Mouse (Mus musculus) heart, postnatal 25 days (tissue): Measurements from ENCODE around the gene A530032D15Rik. TPM values are rescaled to one million over a fixed set of nuclear protein-coding genes. Genes with fewer than 3 reads are reported as not detected.
"Not testable (repeated sequence)": the region's sequence is repeated elsewhere in the genome, so short reads cannot be mapped to it uniquely, and the experiment has no call there.

ENCODE experiments used
- DNase-seq: peaks from one replicate; pipeline ENCODE4 v3.0.0; 2022; ENCODE audit warnings: low spot score
- intact Hi-C: fragments of 180-260 bp; cut with DNase I; formaldehyde crosslinking; loops from one replicate; pipeline ENCODE4 v1.15.1; 2025
- total RNA-seq, 2 experiments: library from RNA; stranded (reverse); gene quantifications; 2 replicates each; pipeline ENCODE4 v1.2.3; 2021

Gene A530032D15Rik
- total RNA-seq, 2 experiments from 2014 or later: not detected

- intact Hi-C loops, DNase-seq: not testable (repeated sequence)
Observed at GRCm38 (mm10) chr1:85073099-85073498, 36.6 kb downstream of the A530032D15Rik start.

DNA sequence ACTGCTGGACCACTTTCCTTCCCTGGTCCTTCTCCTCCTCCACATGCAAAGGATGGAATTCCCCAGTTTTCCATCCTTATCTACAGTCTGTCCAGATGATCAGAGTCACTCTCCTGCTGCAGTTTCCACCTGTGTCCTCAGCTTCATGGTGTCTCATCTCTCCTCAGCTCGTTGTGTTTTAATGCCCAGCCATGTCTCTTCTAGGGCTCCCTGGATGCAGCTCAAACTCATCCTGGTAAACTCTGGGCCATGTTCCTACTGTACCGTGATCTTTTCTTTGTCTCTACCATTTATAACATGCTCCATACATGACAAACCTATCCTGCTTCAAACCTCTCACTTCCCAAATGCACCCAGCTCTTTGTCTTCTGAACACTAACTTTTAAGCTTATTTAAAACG, 38.0 kb downstream of the A530032D15Rik start:
- DNase-seq, intact Hi-C loops: not testable (repeated sequence)

DNA sequence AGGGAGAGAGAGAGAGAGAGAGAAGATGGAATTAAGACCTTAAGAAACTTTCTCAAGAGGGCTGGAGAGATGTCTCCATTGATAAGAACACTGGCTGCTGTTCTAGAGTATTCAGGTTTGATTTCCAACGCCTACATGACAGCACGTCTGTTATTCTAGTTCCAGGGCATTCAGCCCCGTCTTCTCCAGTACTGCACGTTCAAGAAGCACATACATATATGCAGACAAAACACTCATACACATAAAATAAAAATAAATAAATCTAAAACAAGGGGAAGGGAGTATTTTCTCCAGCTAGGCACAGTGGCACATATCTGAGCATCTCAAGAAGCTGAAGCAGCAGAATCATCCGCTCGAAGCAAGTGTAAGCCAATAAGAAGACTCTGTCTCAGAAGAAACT, 73.9 kb downstream of the A530032D15Rik start:
- DNase-seq, intact Hi-C loops: not testable (repeated sequence)

- DNase-seq, intact Hi-C loops: not testable (repeated sequence)
Observed at GRCm38 (mm10) chr1:85034394-85034793, 75.3 kb downstream of the A530032D15Rik start.

DNA sequence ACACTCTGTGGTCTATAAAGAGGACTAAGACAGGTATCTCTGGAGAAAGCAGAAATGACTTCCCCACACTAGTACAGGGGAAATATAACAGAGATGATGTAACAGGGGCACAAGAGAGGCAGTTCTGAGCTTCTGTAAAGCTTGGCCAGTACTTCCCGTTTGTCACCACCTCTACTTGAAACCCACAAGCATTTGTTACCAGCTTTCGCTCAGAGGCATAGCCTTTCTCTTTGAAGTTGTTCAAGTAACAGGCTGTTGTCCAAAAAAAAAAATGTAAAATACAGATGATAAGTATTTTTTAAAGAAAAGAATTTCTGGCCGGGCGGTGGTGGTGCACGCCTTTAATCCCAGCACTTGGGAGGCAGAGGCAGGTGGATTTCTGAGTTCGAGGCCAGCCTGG, 76.0 kb downstream of the A530032D15Rik start:
- intact Hi-C loops, DNase-seq: not testable (repeated sequence)

Other genes starting within 250 kb of the A530032D15Rik start
- gene Slc16a14, start 174.7 kb downstream of the A530032D15Rik start, total RNA-seq: under 1 TPM in 1 of 2 experiments, not detected in 1; 0.62 TPM
- not detected for gene Gm10553, start 9.7 kb downstream of the A530032D15Rik start, total RNA-seq
- under 1 TPM; 0.73 TPM for gene C130026I21Rik, start 160.7 kb upstream of the A530032D15Rik start, total RNA-seq